Mouse (Mus musculus) left cerebral cortex, adult 2 months (tissue): Measurements from ENCODE around the gene Olfr455. TPM values are rescaled to one million over a fixed set of nuclear protein-coding genes. Genes with fewer than 3 reads are reported as not detected.

Experiments used
- DNase-seq, 2 experiments: peaks; one replicate each; pipeline ENCODE4 v3.0.0; 2021 to 2022; ENCODE audit warnings: low spot score in 2 of 2, mixed read lengths in 1 of 2; ENCODE audit errors: extremely low spot score in 1 of 2
- H3K27ac ChIP-seq: fragments of 200-600 bp; 2 replicates; pipeline ENCODE4 v1.8.1; 2022
- H3K4me3 ChIP-seq: fragments of 200-600 bp; 2 replicates; pipeline ENCODE4 v1.8.1; 2022
- CTCF ChIP-seq: fragments of 200-600 bp; IDR thresholded peaks from 2 replicates; pipeline ENCODE4 v1.8.1; 2022; ENCODE audit warnings: antibody characterized with exemption, mild to moderate bottlenecking, moderate library complexity
- intact Hi-C: fragments of 180-260 bp; cut with DNase I; formaldehyde crosslinking; loops from one replicate; pipeline ENCODE4 v1.15.1; 2025
- total RNA-seq, 2 experiments: library from RNA; stranded (reverse); gene quantifications; 2 replicates each; pipeline ENCODE4 v1.2.3; 2021

The Olfr455 gene
- total RNA-seq, 2 experiments from 2014 or later, result not detected

GRCm38 (mm10) chr6:42546180-42546579 lies 1.2 kb downstream of the Olfr455 start:
- intact Hi-C loops, result no loop called here
- Histone ChIP-seq H3K4me3 (no peak overlapping the region), H3K27ac (no peak overlapping the region)
- TF ChIP-seq CTCF, result no peak
- no peak for DNase-seq

- TF ChIP-seq CTCF, result no peak
- no peak overlapping the region for H3K27ac ChIP-seq
- DNase-seq, result no peak
- H3K4me3 ChIP-seq, result no peak overlapping the region
- intact Hi-C loops, result no loop called here
Measured at GRCm38 (mm10) chr6:42545451-42545885, 1.9 kb downstream of the Olfr455 start.

GRCm38 (mm10) chr6:42544846-42545245 lies 2.5 kb downstream of the Olfr455 start:
- Histone ChIP-seq H3K4me3 (no peak overlapping the region), H3K27ac (no peak overlapping the region)
- DNase-seq, result no peak
- TF ChIP-seq CTCF, result no peak
- intact Hi-C loops, result no loop called here

- Histone ChIP-seq H3K27ac (no peak overlapping the region), H3K4me3 (no peak overlapping the region)
- intact Hi-C loops, result no loop called here
- no peak for TF ChIP-seq CTCF
- no peak for DNase-seq
Measured at GRCm38 (mm10) chr6:42542036-42543031, 5.1 kb downstream of the Olfr455 start.

GRCm38 (mm10) chr6:42540681-42541080 lies 6.7 kb downstream of the Olfr455 start:
- H3K4me3 ChIP-seq, result no peak overlapping the region
- DNase-seq, result no peak
- intact Hi-C loops, result no loop called here
- TF ChIP-seq CTCF, result no peak
- no peak overlapping the region for H3K27ac ChIP-seq

GRCm38 (mm10) chr6:42539711-42540110 lies 7.7 kb downstream of the Olfr455 start:
- intact Hi-C loops, result no loop called here
- no peak for DNase-seq
- no peak for TF ChIP-seq CTCF

GRCm38 (mm10) chr6:42513461-42513860 lies 33.9 kb downstream of the Olfr455 start:
- DNase-seq, result no peak
- intact Hi-C loops, result no loop called here
- Histone ChIP-seq H3K4me3 (no peak overlapping the region), H3K27ac (no peak overlapping the region)
- TF ChIP-seq CTCF, result no peak

More at GRCm38 (mm10) chr6:42539711-42540110, 7.7 kb downstream of the Olfr455 start:
- H3K27ac ChIP-seq, result no peak overlapping the region
- H3K4me3 ChIP-seq, result no peak overlapping the region

- intact Hi-C loops, result no loop called here
- TF ChIP-seq CTCF, result no peak
- H3K27ac ChIP-seq, result no peak overlapping the region
- no peak for DNase-seq
- no peak overlapping the region for H3K4me3 ChIP-seq
Measured at GRCm38 (mm10) chr6:42509311-42509710, 38.1 kb downstream of the Olfr455 start.

- intact Hi-C loops, result no loop called here
- DNase-seq, result no peak
- Histone ChIP-seq H3K27ac (no peak overlapping the region), H3K4me3 (no peak overlapping the region)
- no peak for TF ChIP-seq CTCF
Measured at GRCm38 (mm10) chr6:42503478-42503877, 43.9 kb downstream of the Olfr455 start.

- Histone ChIP-seq H3K4me3 (no peak overlapping the region), H3K27ac (no peak overlapping the region)
- no peak for DNase-seq
- intact Hi-C loops, result no loop called here
- TF ChIP-seq CTCF, result no peak
Measured at GRCm38 (mm10) chr6:42489731-42490130, 57.7 kb downstream of the Olfr455 start.

- Histone ChIP-seq H3K4me3 (no peak within 1 kb of the TSS), H3K27ac (no peak within 1 kb of the TSS)
- intact Hi-C loops, result no loop called here
- DNase-seq, result no peak
- no peak for TF ChIP-seq CTCF
Measured at GRCm38 (mm10) chr6:42487114-42487513, 60.3 kb downstream of the Olfr455 start, which contains the start of gene Olfr456. Gene Olfr456, minus strand, starts transcription at chr6:42487214.

Other genes with a start within 250 kb of the Olfr455 start
- gene Fam131b, start 222.9 kb downstream of the Olfr455 start, total RNA-seq, result 100 to 1,000 TPM; 111 TPM
- 10 to 100 TPM; 47.6 to 47.8 TPM for gene Zyx, start 198.0 kb downstream of the Olfr455 start, total RNA-seq
- under 1 TPM; 0.12 to 0.29 TPM for gene Epha1, start 174.3 kb downstream of the Olfr455 start, total RNA-seq
- not detected for gene Tas2r143, start 147.3 kb downstream of the Olfr455 start, total RNA-seq
- gene Tas2r135, start 142.2 kb downstream of the Olfr455 start, total RNA-seq, result not detected
- not detected for gene Tas2r126, start 113.1 kb downstream of the Olfr455 start, total RNA-seq
- gene Olfr458, start 82.4 kb downstream of the Olfr455 start, total RNA-seq, result not detected
- not detected for gene Olfr457, start 71.3 kb downstream of the Olfr455 start, total RNA-seq
- gene Olfr456, start 60.4 kb downstream of the Olfr455 start, total RNA-seq, result not detected
- not detected for gene Tcaf3, start 50.1 kb upstream of the Olfr455 start, total RNA-seq
- under 1 TPM; 0.68 to 0.84 TPM for gene Tcaf2, start 97.7 kb upstream of the Olfr455 start, total RNA-seq
- 100 to 1,000 TPM; 231 to 242 TPM for gene Tcaf1, start 162.5 kb upstream of the Olfr455 start, total RNA-seq
- gene Olfr453, start 191.8 kb upstream of the Olfr455 start, total RNA-seq, result not detected
- gene Olfr38, start 208.8 kb upstream of the Olfr455 start, total RNA-seq, result not detected
- not detected for gene Olfr452, start 237.5 kb upstream of the Olfr455 start, total RNA-seq